Mouse (Mus musculus) G1E (cell line): ENCODE data around the gene Esrrb.

Experiments used
- CTCF ChIP-seq: IDR thresholded peaks from 2 replicates; pipeline ENCODE4 v1.5.1; 2012; ENCODE audit warnings: low read depth, low read length, inconsistent platforms, mixed read lengths
- GATA1 ChIP-seq: IDR thresholded peaks from 2 replicates; pipeline ENCODE4 v1.6.1; 2012; ENCODE audit warnings: borderline replicate concordance, low read length, inconsistent platforms, mixed read lengths
- GATA2 ChIP-seq: IDR thresholded peaks from 2 replicates; pipeline ENCODE4 v1.6.1; 2012; ENCODE audit warnings: low read depth, low read length, inconsistent platforms, borderline replicate concordance
- POLR2AphosphoS5 ChIP-seq: IDR thresholded peaks from 2 replicates; pipeline ENCODE4 v1.6.1; 2012; ENCODE audit warnings: low read depth, low read length, inconsistent platforms; ENCODE audit not compliant: insufficient replicate concordance
- TAL1 ChIP-seq: conservative IDR thresholded peaks from 2 replicates; pipeline ENCODE4 v1.6.1; 2012; ENCODE audit warnings: low read depth, low read length, inconsistent platforms, mixed read lengths

- TF ChIP-seq CTCF (no peak), GATA1 (no peak), TAL1 (no peak), GATA2 (no peak), POLR2AphosphoS5 (no peak)
Measured at GRCm38 (mm10) chr12:86364285-86364684, 3.4 kb downstream of the Esrrb start.
